Mouse (Mus musculus) stomach, postnatal 0 days (tissue): ENCODE measurements around the gene Pdss2.

Experiments
- CTCF ChIP-seq: IDR thresholded peaks from 2 replicates; pipeline ENCODE4 v1.5.1; 2016; ENCODE audit warnings: antibody characterized with exemption, low read depth, mild to moderate bottlenecking, moderate library complexity
- EP300 ChIP-seq: optimal IDR thresholded peaks from 2 replicates; pipeline ENCODE3; 2016; ENCODE audit warnings: antibody characterized with exemption

- TF ChIP-seq CTCF (no peak), EP300 (no peak)
Measured at GRCm38 (mm10) chr10:43434326-43434725, 213.0 kb downstream of the Pdss2 start.
